Mouse (Mus musculus) hindbrain, embryonic 15.5 days (tissue): ENCODE measurements around the gene Olfr736. TPM values are rescaled to one million over a fixed set of nuclear protein-coding genes. Genes with fewer than 3 reads are reported as not detected.

ENCODE experiments used
- ATAC-seq: fragments of 200-750 bp; cut with Nextera tagmentation; 2 replicates; pipeline ENCODE4 v1.8.0; 2017; ENCODE audit warnings: low read depth, moderate number of reproducible peaks, moderate TSS enrichment; ENCODE audit not compliant: low FRiP score
- H3K27ac ChIP-seq: fragments of 300-500 bp; sonication (generic); replicated peaks from 2 replicates; pipeline ENCODE4 v1.5.1; 2015; ENCODE audit warnings: mild to moderate bottlenecking, inconsistent platforms
- H3K27me3 ChIP-seq: fragments of 300-500 bp; sonication (generic); 2 replicates; pipeline ENCODE4 v1.6.1; 2015; ENCODE audit warnings: control low read depth, inconsistent platforms
- H3K36me3 ChIP-seq: fragments of 300-500 bp; sonication (generic); 2 replicates; pipeline ENCODE4 v1.6.1; 2015; ENCODE audit warnings: control low read depth, inconsistent platforms
- H3K4me1 ChIP-seq: fragments of 300-500 bp; sonication (generic); replicated peaks from 2 replicates; pipeline ENCODE4 v1.6.1; 2015; ENCODE audit warnings: control low read depth, inconsistent platforms
- H3K4me2 ChIP-seq: fragments of 300-500 bp; sonication (generic); 2 replicates; pipeline ENCODE4 v1.6.1; 2015; ENCODE audit warnings: moderate library complexity, mild to moderate bottlenecking, inconsistent platforms
- H3K4me3 ChIP-seq: fragments of 300-500 bp; sonication (generic); 2 replicates; pipeline ENCODE4 v1.5.1; 2015; ENCODE audit warnings: mild to moderate bottlenecking, inconsistent platforms
- H3K9ac ChIP-seq: fragments of 300-500 bp; sonication (generic); 2 replicates; pipeline ENCODE4 v1.6.1; 2015; ENCODE audit warnings: inconsistent platforms
- H3K9me3 ChIP-seq: fragments of 300-500 bp; sonication (generic); 2 replicates; pipeline ENCODE4 v1.6.1; 2016; ENCODE audit warnings: control low read depth, inconsistent platforms
- WGBS: fragments of 180-500 bp; shearing (Covaris S2); methylation state at CpG from one replicate; pipeline ENCODE4 v1.1.7; 2015; 5-methylcytosine and 5-hydroxymethylcytosine counted together
- polyA plus RNA-seq: library from polyadenylated mRNA; unstranded; fragments of >200 nt; fragmentation: Nextera tagmentation; extraction: Ambion mirVana; gene quantifications from 2 replicates; pipeline ENCODE4 v1.2.1, GENCODE M21; 2015

The Olfr736 gene
- polyA plus RNA-seq, result not detected in 2 replicates

- Histone ChIP-seq H3K4me3 (no peak within 1 kb of the TSS), H3K27ac (no peak within 1 kb of the TSS), H3K4me1 (no peaks in the 10 kb centered on the region), H3K27me3 (no peaks in the 10 kb centered on the region), H3K36me3 (no peaks in the 10 kb centered on the region), H3K4me2 (no peak within 1 kb of the TSS), H3K9ac (no peak within 1 kb of the TSS), H3K9me3 (no peaks in the 10 kb centered on the region)
- ATAC-seq, result no peak
- WGBS, result 88% methylated on average over 2 of the region's 2 CpGs
Observed at GRCm38 (mm10) chr14:50380863-50381262, at the start of gene Olfr736. TSS of gene Olfr736 (plus strand) at chr14:50381163.

GRCm38 (mm10) chr14:50348796-50349195 is 32.2 kb upstream of the Olfr736 start, which contains the start of gene Olfr735:
TSS of gene Olfr735 (minus strand) at chr14:50348872.
- no peaks in the 10 kb centered on the region for H3K27me3 ChIP-seq
- H3K9me3 ChIP-seq, result no peaks in the 10 kb centered on the region
- H3K27ac ChIP-seq, result no peak within 1 kb of the TSS
- WGBS, result 75% methylated on average over 2 of the region's 2 CpGs
- H3K36me3 ChIP-seq, result no peaks in the 10 kb centered on the region
- H3K4me3 ChIP-seq, result no peak within 1 kb of the TSS
- no peak within 1 kb of the TSS for H3K4me2 ChIP-seq
- H3K9ac ChIP-seq, result no peak within 1 kb of the TSS
- no peak for ATAC-seq
- no peaks in the 10 kb centered on the region for H3K4me1 ChIP-seq

GRCm38 (mm10) chr14:50352438-50352837 is 28.5 kb upstream of the Olfr736 start:
- Histone ChIP-seq H3K9ac (no peak overlapping the region), H3K9me3 (no peaks in the 10 kb centered on the region), H3K27me3 (no peaks in the 10 kb centered on the region), H3K27ac (no peak overlapping the region), H3K36me3 (no peaks in the 10 kb centered on the region), H3K4me1 (no peaks in the 10 kb centered on the region), H3K4me3 (no peak overlapping the region), H3K4me2 (no peak overlapping the region)
- 50% methylated on average over 3 of the region's 3 CpGs for WGBS
- no peak for ATAC-seq

GRCm38 (mm10) chr14:50356725-50357124 is 24.2 kb upstream of the Olfr736 start:
- Histone ChIP-seq H3K4me1 (no peaks in the 10 kb centered on the region), H3K27me3 (no peaks in the 10 kb centered on the region), H3K4me2 (no peak overlapping the region), H3K9me3 (no peaks in the 10 kb centered on the region), H3K27ac (no peak overlapping the region), H3K9ac (no peak overlapping the region), H3K36me3 (no peaks in the 10 kb centered on the region), H3K4me3 (no peak overlapping the region)
- no peak for ATAC-seq
- 87% methylated on average over 2 of the region's 2 CpGs for WGBS

GRCm38 (mm10) chr14:50357593-50357992 is 23.4 kb upstream of the Olfr736 start, which contains the start of gene Tlr11:
TSS of gene Tlr11 (plus strand) at chr14:50357914.
- no peaks in the 10 kb centered on the region for H3K36me3 ChIP-seq
- H3K27ac ChIP-seq, result no peak within 1 kb of the TSS
- whole genome bisulfite sequencing, result 88% methylated on average over 2 of the region's 2 CpGs
- H3K9me3 ChIP-seq, result no peaks in the 10 kb centered on the region
- H3K9ac ChIP-seq, result no peak within 1 kb of the TSS
- H3K4me1 ChIP-seq, result no peaks in the 10 kb centered on the region
- H3K4me2 ChIP-seq, result no peak within 1 kb of the TSS
- no peak for ATAC-seq
- no peaks in the 10 kb centered on the region for H3K27me3 ChIP-seq
- H3K4me3 ChIP-seq, result no peak within 1 kb of the TSS

GRCm38 (mm10) chr14:50360480-50360879 is 20.5 kb upstream of the Olfr736 start:
- Histone ChIP-seq H3K9ac (no peak overlapping the region), H3K9me3 (no peaks in the 10 kb centered on the region), H3K27ac (no peak overlapping the region), H3K27me3 (no peaks in the 10 kb centered on the region), H3K4me3 (no peak overlapping the region), H3K4me2 (no peak overlapping the region), H3K36me3 (no peaks in the 10 kb centered on the region), H3K4me1 (no peaks in the 10 kb centered on the region)
- WGBS, result 93% methylated on average over 3 of the region's 3 CpGs
- no peak for ATAC-seq

GRCm38 (mm10) chr14:50363561-50363960 is 17.4 kb upstream of the Olfr736 start:
- no peak for ATAC-seq
- H3K36me3 ChIP-seq, result no peaks in the 10 kb centered on the region
- no peaks in the 10 kb centered on the region for H3K27me3 ChIP-seq
- WGBS, result 88% methylated on average over 2 of the region's 2 CpGs
- H3K9ac ChIP-seq, result no peak overlapping the region
- no peak overlapping the region for H3K4me2 ChIP-seq
- H3K4me1 ChIP-seq, result no peaks in the 10 kb centered on the region
- no peak overlapping the region for H3K27ac ChIP-seq
- no peaks in the 10 kb centered on the region for H3K9me3 ChIP-seq
- H3K4me3 ChIP-seq, result no peak overlapping the region

GRCm38 (mm10) chr14:50407268-50407667 is 26.3 kb downstream of the Olfr736 start, which contains the start of gene Olfr738:
TSS of gene Olfr738 (plus strand) at chr14:50407568.
- Histone ChIP-seq H3K4me3 (no peak within 1 kb of the TSS), H3K4me2 (no peak within 1 kb of the TSS), H3K9ac (no peak within 1 kb of the TSS), H3K27ac (no peak within 1 kb of the TSS), H3K27me3 (no peaks in the 10 kb centered on the region), H3K36me3 (no peaks in the 10 kb centered on the region), H3K9me3 (no peaks in the 10 kb centered on the region), H3K4me1 (no peaks in the 10 kb centered on the region)
- no peak for ATAC-seq
- 93% methylated on average over 1 of the region's 1 CpGs for WGBS

GRCm38 (mm10) chr14:50418326-50418725 is 37.4 kb downstream of the Olfr736 start, which contains the start of gene Olfr739:
TSS of gene Olfr739 (plus strand) at chr14:50418626.
- Histone ChIP-seq H3K9me3 (no peaks in the 10 kb centered on the region), H3K4me2 (no peak within 1 kb of the TSS), H3K9ac (no peak within 1 kb of the TSS), H3K27me3 (no peaks in the 10 kb centered on the region), H3K27ac (no peak within 1 kb of the TSS), H3K4me3 (no peak within 1 kb of the TSS), H3K36me3 (no peaks in the 10 kb centered on the region), H3K4me1 (no peaks in the 10 kb centered on the region)
- 65% methylated on average over 2 of the region's 2 CpGs for WGBS
- no peak for ATAC-seq

Other genes with a start within 250 kb of the Olfr736 start
- gene Olfr728, start 238.5 kb upstream of the Olfr736 start, polyA plus RNA-seq, result 0.03 TPM in 1 of 2 replicates, not detected in the other
- not detected in 2 replicates for gene Olfr729, start 228.3 kb upstream of the Olfr736 start, polyA plus RNA-seq
- gene Olfr730, start 193.0 kb upstream of the Olfr736 start, polyA plus RNA-seq, result not detected in 2 replicates
- gene Olfr731, start 139.3 kb upstream of the Olfr736 start, polyA plus RNA-seq, result not detected in 2 replicates
- gene Olfr732, start 97.0 kb upstream of the Olfr736 start, polyA plus RNA-seq, result not detected in 2 replicates
- not detected in 2 replicates for gene Olfr733, start 79.6 kb upstream of the Olfr736 start, polyA plus RNA-seq
- gene Olfr734, start 54.4 kb upstream of the Olfr736 start, polyA plus RNA-seq, result not detected in 2 replicates
- not detected in 2 replicates for gene Olfr735, start 32.3 kb upstream of the Olfr736 start, polyA plus RNA-seq
- not detected in 2 replicates for gene Tlr11, start 23.2 kb upstream of the Olfr736 start, polyA plus RNA-seq
- not detected in 2 replicates for gene Olfr738, start 26.4 kb downstream of the Olfr736 start, polyA plus RNA-seq
- gene Olfr739, start 37.5 kb downstream of the Olfr736 start, polyA plus RNA-seq, result not detected in 2 replicates
- not detected in 2 replicates for gene Olfr740, start 64.4 kb downstream of the Olfr736 start, polyA plus RNA-seq
- gene Olfr741, start 91.6 kb downstream of the Olfr736 start, polyA plus RNA-seq, result not detected in 2 replicates
- not detected in 2 replicates for gene Olfr742, start 122.4 kb downstream of the Olfr736 start, polyA plus RNA-seq
- not detected in 2 replicates for gene Olfr743, start 140.7 kb downstream of the Olfr736 start, polyA plus RNA-seq
- gene Olfr744, start 233.7 kb downstream of the Olfr736 start, polyA plus RNA-seq, result not detected in 2 replicates